Mouse (Mus musculus) liver, embryonic 14.5 days (tissue): ENCODE data around the gene Pgghg.

Experiments
- CTCF ChIP-seq: IDR thresholded peaks from 2 replicates; pipeline ENCODE4 v1.5.1; 2016; ENCODE audit warnings: antibody characterized with exemption, low read depth, control low read depth
- EP300 ChIP-seq: IDR thresholded peaks from 2 replicates; pipeline ENCODE4 v1.6.1; 2016; ENCODE audit warnings: antibody characterized with exemption, low read depth

GRCm38 (mm10) chr7:140920418-140921029 lies 20.7 kb upstream of the Pgghg start, which contains the start of gene Nlrp6:
- no peak for TF ChIP-seq CTCF
- no peak for TF ChIP-seq EP300
